ENCODE assay signal across 8 mouse cellular contexts in the genomic region with DNA sequence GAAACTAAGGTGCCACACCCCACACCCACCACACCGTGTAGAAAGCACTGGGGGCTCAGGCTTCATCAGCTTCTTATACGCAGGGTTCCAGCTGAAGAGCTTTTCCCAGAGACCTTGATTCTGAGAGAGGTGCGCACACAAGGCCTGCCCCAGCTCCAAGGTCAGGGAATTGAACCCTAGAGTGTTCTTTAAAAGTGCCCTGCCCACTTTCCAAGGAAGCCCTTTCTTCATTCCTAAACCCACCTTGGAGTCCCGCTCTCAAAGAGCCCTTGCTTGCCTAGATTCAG. TPM values are rescaled to one million over a fixed set of nuclear protein-coding genes. Genes with fewer than 3 reads are reported as not detected.
DNase-seq lines count a peak whose midpoint lies in the region; ATAC-seq lines count a peak whose summit lies in the region.
"Had no signal": no experiment of that assay in that cellular context is flagged by ENCODE, and none has a peak within 500 bp of the region (broad histone marks: within the 10 kb centered on the region; RNA-seq: fewer than 3 reads in every experiment).

No protein-coding gene starts in this region.

- no peaks in the 10 kb centered on the region for H3K36me3 ChIP-seq in lung, embryonic 15.5 days
- H3K36me3 ChIP-seq in forebrain, embryonic 11.5 days (ENCODE audit: control insufficient read depth, insufficient read depth, low read length), result no peaks in the 10 kb centered on the region
- no peaks in the 10 kb centered on the region for H3K36me3 ChIP-seq in intestine, embryonic 16.5 days (ENCODE audit: control insufficient read depth, insufficient read depth, low read length)
- H3K36me3 ChIP-seq in stomach, embryonic 15.5 days, result no peaks in the 10 kb centered on the region

- peak overlapping the region; percentile 98 for H3K27ac ChIP-seq in lung, embryonic 15.5 days
- H3K27ac ChIP-seq in forebrain, embryonic 11.5 days (ENCODE audit: low read depth, low read length), result peak overlapping the region; percentile 95
- H3K27ac ChIP-seq in intestine, embryonic 16.5 days (ENCODE audit: low read length), result peak overlapping the region; percentile 87
- H3K27ac ChIP-seq in stomach, embryonic 15.5 days, result peak overlapping the region; percentile 95

- peak overlapping the region; percentile 33 for H3K9ac ChIP-seq in lung, embryonic 15.5 days
- H3K9ac ChIP-seq in forebrain, embryonic 11.5 days (ENCODE audit: low read length), result peak overlapping the region; percentile 55
- peak overlapping the region; percentile 50; the same call in 1 of the 2 replicates for H3K9ac ChIP-seq in intestine, embryonic 16.5 days (ENCODE audit: low read depth, low read length)
- no peak overlapping the region for H3K9ac ChIP-seq in stomach, embryonic 15.5 days

- H3K4me2 ChIP-seq in lung, embryonic 15.5 days, result peak overlapping the region; percentile 45
- peak overlapping the region; percentile 32; the same call in 1 of the 2 replicates for H3K4me2 ChIP-seq in forebrain, embryonic 11.5 days (ENCODE audit: low read depth, low read length, severe bottlenecking)
- peak overlapping the region; percentile 44; the same call in 1 of the 2 replicates for H3K4me2 ChIP-seq in intestine, embryonic 16.5 days (ENCODE audit: low read depth, low read length)
- peak overlapping the region; percentile 37; the same call in 1 of the 2 replicates for H3K4me2 ChIP-seq in stomach, embryonic 15.5 days

- DNase-seq in lung, postnatal 14 days, result no peak
- DNase-seq in forebrain, embryonic 11.5 days (ENCODE audit: low spot score), result no peak
- no peak for DNase-seq in thymus, postnatal 0 days (ENCODE audit: low spot score)
- DNase-seq in testis, postnatal 14 days (ENCODE audit: low spot score), result no peak
- DNase-seq: thymus, postnatal 36 days had no signal

- no peaks in the 10 kb centered on the region for H3K27me3 ChIP-seq in lung, embryonic 15.5 days
- H3K27me3 ChIP-seq in forebrain, embryonic 11.5 days (ENCODE audit: control insufficient read depth, insufficient read depth, low read length), result no peaks in the 10 kb centered on the region
- no peaks in the 10 kb centered on the region for H3K27me3 ChIP-seq in intestine, embryonic 16.5 days (replicated peaks; ENCODE audit: control insufficient read depth, insufficient read depth, low read length)
- no peaks in the 10 kb centered on the region for H3K27me3 ChIP-seq in stomach, embryonic 15.5 days (replicated peaks)

- H3K9me3 ChIP-seq in lung, embryonic 15.5 days, result no peaks in the 10 kb centered on the region; the same call in 1 of the 2 replicates
- H3K9me3 ChIP-seq in forebrain, embryonic 11.5 days (ENCODE audit: control insufficient read depth, low read length), result peaks cover 3% of the 10 kb centered on the region; the same call in 1 of the 2 replicates
- no peaks in the 10 kb centered on the region; the same call in 1 of the 2 replicates for H3K9me3 ChIP-seq in intestine, embryonic 16.5 days (ENCODE audit: control insufficient read depth, low read length)
- no peaks in the 10 kb centered on the region for H3K9me3 ChIP-seq in stomach, embryonic 15.5 days

- 45% methylated on average over 4 of the region's 4 CpGs for WGBS in lung, embryonic 15.5 days
- 36% methylated on average over 4 of the region's 4 CpGs for WGBS in forebrain, embryonic 11.5 days
- WGBS in intestine, embryonic 16.5 days, result 54% methylated on average over 4 of the region's 4 CpGs
- 43% methylated on average over 4 of the region's 4 CpGs for whole genome bisulfite sequencing in stomach, embryonic 15.5 days

- H3K4me1 ChIP-seq in lung, embryonic 15.5 days, result peaks cover 42% of the 10 kb centered on the region
- H3K4me1 ChIP-seq in forebrain, embryonic 11.5 days (replicated peaks; ENCODE audit: control insufficient read depth, insufficient read depth, low read length), result peaks cover 26% of the 10 kb centered on the region
- peaks cover 27% of the 10 kb centered on the region for H3K4me1 ChIP-seq in intestine, embryonic 16.5 days (ENCODE audit: control insufficient read depth, insufficient read depth, low read length)
- peaks cover 30% of the 10 kb centered on the region for H3K4me1 ChIP-seq in stomach, embryonic 15.5 days

- peak overlapping the region; percentile 8; the same call in 1 of the 2 replicates for H3K4me3 ChIP-seq in lung, embryonic 15.5 days
- no peak overlapping the region for H3K4me3 ChIP-seq in forebrain, embryonic 11.5 days (ENCODE audit: low read depth, low read length)
- no peak overlapping the region for H3K4me3 ChIP-seq in intestine, embryonic 16.5 days (ENCODE audit: low read length)
- peak overlapping the region; percentile 8; the same call in 1 of the 2 replicates for H3K4me3 ChIP-seq in stomach, embryonic 15.5 days (replicated peaks)

- ATAC-seq in lung, embryonic 15.5 days (ENCODE audit: borderline replicate concordance, extremely low read depth, low FRiP score, low TSS enrichment), result peak; percentile 20; the same call in 1 of the 2 replicates
- ATAC-seq in forebrain, embryonic 11.5 days (replicated peaks; ENCODE audit: low FRiP score), result peak; percentile 32; the same call in 1 of the 2 replicates
- ATAC-seq in intestine, embryonic 16.5 days, result 0 out of 2 replicates have a peak, but pooled peaks have one; percentile 19
- no peak for ATAC-seq in stomach, embryonic 15.5 days (ENCODE audit: insufficient read depth, low FRiP score, low read depth)

RNA-seq across cellular contexts. Expression of a gene that starts 44.4 kb away (rescaled TPM):
- polyA plus RNA-seq in lung, embryonic 15.5 days (2015; fragmentation: Nextera tagmentation; extraction: Ambion mirVana), result 4.7 and 6.0 TPM in 2 replicates
- polyA plus RNA-seq in forebrain, embryonic 11.5 days (2014; fragmentation: Nextera tagmentation; extraction: Ambion mirVana), result 4.2 and 4.6 TPM in 2 replicates
- 0.99 and 1.2 TPM in 2 replicates for polyA plus RNA-seq in intestine, embryonic 16.5 days (2015; fragmentation: Nextera tagmentation; extraction: Ambion mirVana)
- polyA plus RNA-seq in stomach, embryonic 15.5 days (2015; fragmentation: Nextera tagmentation; extraction: Ambion mirVana), result 2.8 and 2.9 TPM in 2 replicates
- 0.90 and 1.1 TPM in 2 replicates for polyA plus RNA-seq in thymus, postnatal 0 days (2015; fragmentation: Nextera tagmentation; extraction: Ambion mirVana)

RNA-seq across cellular contexts. Expression of a gene that starts 48.6 kb away (rescaled TPM):
- 82.9 and 87.2 TPM in 2 replicates for polyA plus RNA-seq in lung, embryonic 15.5 days (2015; fragmentation: Nextera tagmentation; extraction: Ambion mirVana)
- 102 and 118 TPM in 2 replicates for polyA plus RNA-seq in forebrain, embryonic 11.5 days (2014; fragmentation: Nextera tagmentation; extraction: Ambion mirVana)
- 76.3 and 87.4 TPM in 2 replicates for polyA plus RNA-seq in intestine, embryonic 16.5 days (2015; fragmentation: Nextera tagmentation; extraction: Ambion mirVana)
- 78.8 and 82.3 TPM in 2 replicates for polyA plus RNA-seq in stomach, embryonic 15.5 days (2015; fragmentation: Nextera tagmentation; extraction: Ambion mirVana)
- polyA plus RNA-seq in thymus, postnatal 0 days (2015; fragmentation: Nextera tagmentation; extraction: Ambion mirVana), result 48.5 and 50.4 TPM in 2 replicates

Comparison
In these comparisons a context has a peak if more than half of its experiments do, and no peak if none do; other contexts are left out.
1. H3K4me3 ChIP-seq: peak in lung, embryonic 15.5 days (single experiment) and stomach, embryonic 15.5 days (single experiment); none in forebrain, embryonic 11.5 days (single experiment) and intestine, embryonic 16.5 days (single experiment).
2. Peak in every context shown above with its lines, with median percentiles within 50 percentile points of each other: H3K27ac ChIP-seq and H3K4me2 ChIP-seq.